Mouse (Mus musculus) spleen, adult 2 months (tissue): ENCODE data around the gene Ttc29.

ENCODE experiments used
- CTCF ChIP-seq: fragments of 200-500 bp; IDR thresholded peaks from 2 replicates; pipeline ENCODE4 v1.5.1; 2011; ENCODE audit warnings: mild to moderate bottlenecking, inconsistent platforms; ENCODE audit not compliant: insufficient read depth, insufficient read length, insufficient replicate concordance; ENCODE audit errors: extremely low read depth
- POLR2A ChIP-seq: fragments of 200-500 bp; IDR thresholded peaks from 2 replicates; pipeline ENCODE4 v1.6.1; 2011; ENCODE audit warnings: low read depth, low read length, inconsistent platforms

- TF ChIP-seq POLR2A: no peak
- no peak for TF ChIP-seq CTCF
Observed at GRCm38 (mm10) chr8:78346131-78346621, 133.1 kb downstream of the Ttc29 start.
